Mouse (Mus musculus) liver, embryonic 14.5 days (tissue): ENCODE results near the gene Tmem151a. TPM values are rescaled to one million over a fixed set of nuclear protein-coding genes. Genes with fewer than 3 reads are reported as not detected.
A peak's percentile ranks its signal among the peaks of the same experiment; 100 is the strongest.

ENCODE experiments used
- ATAC-seq: fragments of 200-750 bp; cut with Nextera tagmentation; 2 replicates; pipeline ENCODE4 v1.8.0; 2017; ENCODE audit warnings: moderate number of reproducible peaks, mild to moderate bottlenecking, moderate library complexity; ENCODE audit not compliant: insufficient read depth
- DNase-seq, 3 experiments: peaks; one replicate each; pipeline ENCODE4 v3.0.0-alpha.2; 2012 to 2013; ENCODE audit warnings: low read depth in 3 of 3, low spot score in 3 of 3
- H3K27ac ChIP-seq: fragments of 300-500 bp; sonication (generic); 2 replicates; pipeline ENCODE4 v1.5.1; 2014; ENCODE audit warnings: moderate library complexity, mild to moderate bottlenecking, control low read depth, inconsistent platforms
- H3K27me3 ChIP-seq: fragments of 300-500 bp; sonication (generic); 2 replicates; pipeline ENCODE4 v1.6.1; 2014; ENCODE audit warnings: mild to moderate bottlenecking, low read length, moderate library complexity; ENCODE audit not compliant: control insufficient read depth, insufficient read depth
- H3K36me3 ChIP-seq: fragments of 300-500 bp; sonication (generic); replicated peaks from 2 replicates; pipeline ENCODE4 v1.6.1; 2014; ENCODE audit warnings: low read depth; ENCODE audit not compliant: control insufficient read depth, insufficient read depth
- H3K4me1 ChIP-seq, 2 experiments: fragments of 200-500 bp in 1 of 2; fragments of 300-500 bp in 1 of 2; sonication (generic) in 1 of 2; replicated peaks; 2 replicates each; pipeline ENCODE4 v1.6.1; 2012 to 2014; ENCODE audit warnings: antibody characterized with exemption in 1 of 2, inconsistent platforms in 1 of 2, low read length in 1 of 2; ENCODE audit not compliant: control insufficient read depth in 2 of 2, insufficient read depth in 2 of 2
- H3K4me2 ChIP-seq: fragments of 300-500 bp; sonication (generic); 2 replicates; pipeline ENCODE4 v1.6.1; 2014; ENCODE audit warnings: low read depth, mild to moderate bottlenecking, control low read depth, moderate library complexity
- H3K4me3 ChIP-seq, 2 experiments: fragments of 200-500 bp in 1 of 2; fragments of 300-500 bp in 1 of 2; sonication (generic) in 1 of 2; 2 replicates each; pipeline ENCODE4 v1.5.1; 2012 to 2014; ENCODE audit warnings: low read depth in 2 of 2, low read length in 2 of 2, mild to moderate bottlenecking in 2 of 2, control low read depth in 1 of 2, inconsistent platforms in 1 of 2, moderate library complexity in 1 of 2; ENCODE audit not compliant: insufficient read depth in 1 of 2
- H3K9ac ChIP-seq: fragments of 300-500 bp; sonication (generic); replicated peaks from 2 replicates; pipeline ENCODE4 v1.6.1; 2014; ENCODE audit warnings: mild to moderate bottlenecking, control low read depth, moderate library complexity
- H3K9me3 ChIP-seq: fragments of 300-500 bp; sonication (generic); 2 replicates; pipeline ENCODE4 v1.6.1; 2016; ENCODE audit warnings: low read length, mixed read lengths; ENCODE audit not compliant: control insufficient read depth
- CTCF ChIP-seq: IDR thresholded peaks from 2 replicates; pipeline ENCODE4 v1.5.1; 2016; ENCODE audit warnings: antibody characterized with exemption, low read depth, control low read depth
- EP300 ChIP-seq: IDR thresholded peaks from 2 replicates; pipeline ENCODE4 v1.6.1; 2016; ENCODE audit warnings: antibody characterized with exemption, low read depth
- WGBS: fragments of 180-500 bp; shearing (Covaris S2); extraction: QIAGEN DNeasy Blood & Tissue Kit; methylation state at CpG from one replicate; pipeline ENCODE4 v1.1.7; 2014; ENCODE audit not compliant: insufficient replicate concordance; 5-methylcytosine and 5-hydroxymethylcytosine counted together
- polyA plus RNA-seq, 2 experiments: library from polyadenylated mRNA; depleted of rRNA in 1 of 2; stranded (reverse) in 1 of 2; unstranded in 1 of 2; fragments of >200 nt; fragmentation: Nextera tagmentation in 1 of 2; extraction: Ambion mirVana in 1 of 2; gene quantifications; 2 replicates each; pipeline versions ENCODE4 v1.2.1 to v1.2.3; 2012 to 2014

The Tmem151a gene
- polyA plus RNA-seq, 2 experiments = 0.18 to 0.25 TPM

DNA sequence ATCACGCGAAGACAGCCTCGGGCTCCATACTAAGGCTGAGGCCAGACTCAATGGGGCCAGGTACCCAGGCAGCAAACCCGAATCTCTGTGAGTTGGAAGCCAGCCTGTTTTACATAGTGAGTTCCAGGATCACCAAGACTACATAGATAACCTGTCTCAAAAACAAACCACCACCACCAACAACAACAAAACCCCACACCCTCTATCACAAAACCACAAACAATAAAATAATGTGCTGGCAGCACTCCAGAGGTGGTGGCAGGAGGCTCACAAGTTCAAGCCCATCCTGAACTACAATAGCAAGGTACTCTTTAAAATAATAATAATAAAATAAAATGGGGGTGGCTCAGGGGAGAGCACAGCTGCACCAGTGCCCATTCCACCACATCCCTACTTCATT, 48.8 kb downstream of the Tmem151a start:
- H3K36me3 ChIP-seq = no peaks in the 10 kb centered on the region
- ATAC-seq = no peak
- no peak overlapping the region for H3K4me3 ChIP-seq
- no peak overlapping the region for H3K27ac ChIP-seq
- no peak for TF ChIP-seq EP300
- TF ChIP-seq CTCF = no peak
- H3K4me2 ChIP-seq = no peak overlapping the region
- no peaks in the 10 kb centered on the region for H3K9me3 ChIP-seq
- H3K27me3 ChIP-seq = no peaks in the 10 kb centered on the region
- no peak for DNase-seq
- WGBS = 68% methylated on average over 4 of the region's 4 CpGs
- H3K4me1 ChIP-seq = peaks cover 12 to 14% of the 10 kb centered on the region in 2 experiments
- no peak overlapping the region for H3K9ac ChIP-seq

DNA sequence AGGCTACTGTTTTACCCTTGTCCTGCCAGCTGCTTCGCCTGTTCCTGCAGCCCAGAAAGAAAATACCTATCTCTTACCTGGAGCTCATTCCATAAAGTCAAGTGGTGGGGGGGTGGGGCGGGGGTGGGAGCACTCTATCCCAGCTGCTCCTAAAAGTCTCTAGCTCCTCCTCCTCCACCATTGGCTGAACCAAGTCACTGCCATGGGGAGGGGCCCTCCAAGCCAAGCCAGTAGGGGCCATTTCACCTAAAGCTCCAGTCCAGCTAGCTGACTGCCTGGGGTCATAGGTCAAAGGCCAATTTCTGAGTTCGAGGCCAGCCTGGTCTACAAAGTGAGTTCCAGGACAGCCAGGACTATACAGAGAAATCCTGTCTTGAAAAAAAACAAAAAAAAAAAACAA, 52.6 kb downstream of the Tmem151a start:
- 69% methylated on average over 3 of the region's 3 CpGs for WGBS
- no peak for TF ChIP-seq CTCF
- no peak for TF ChIP-seq EP300
- no peaks in the 10 kb centered on the region for H3K9me3 ChIP-seq
- H3K36me3 ChIP-seq = no peaks in the 10 kb centered on the region
- H3K9ac ChIP-seq = no peak overlapping the region
- H3K4me3 ChIP-seq = no peak overlapping the region
- H3K4me1 ChIP-seq = no peaks in the 10 kb centered on the region; a peak in 1 of 4 replicates
- H3K27me3 ChIP-seq = no peaks in the 10 kb centered on the region
- no peak for ATAC-seq
- H3K4me2 ChIP-seq = no peak overlapping the region
- no peak for DNase-seq
- no peak overlapping the region for H3K27ac ChIP-seq

DNA sequence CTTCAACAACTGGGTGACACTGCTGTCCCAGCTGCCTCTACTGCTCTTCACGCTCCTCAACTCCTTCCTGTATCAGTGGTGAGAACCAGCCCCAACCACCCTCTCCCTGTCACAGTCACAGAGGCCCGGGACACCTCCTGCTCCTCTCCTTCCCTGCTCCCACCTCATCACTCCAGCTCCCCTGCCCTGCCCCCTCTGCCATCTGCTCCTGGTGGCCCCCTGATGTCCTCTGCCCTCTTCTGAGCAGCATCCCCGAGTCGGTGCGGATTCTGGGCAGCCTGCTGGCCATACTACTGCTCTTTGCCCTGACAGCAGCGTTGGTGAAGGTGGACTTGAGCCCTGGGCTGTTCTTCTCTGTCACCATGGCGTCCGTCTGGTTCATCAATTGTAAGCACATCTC, 59.2 kb downstream of the Tmem151a start:
- Histone ChIP-seq H3K4me3 (no peak overlapping the region), H3K4me1 (peaks cover 0 to 3% of the 10 kb centered on the region in 2 experiments; a peak in 1 of 4 replicates), H3K9me3 (no peaks in the 10 kb centered on the region), H3K4me2 (no peak overlapping the region), H3K9ac (no peak overlapping the region), H3K27me3 (no peaks in the 10 kb centered on the region), H3K27ac (no peak overlapping the region), H3K36me3 (no peaks in the 10 kb centered on the region)
- TF ChIP-seq CTCF = no peak
- TF ChIP-seq EP300 = no peak
- DNase-seq (no peak), ATAC-seq (no peak)
- 71% methylated on average over 8 of the region's 8 CpGs for WGBS

DNA sequence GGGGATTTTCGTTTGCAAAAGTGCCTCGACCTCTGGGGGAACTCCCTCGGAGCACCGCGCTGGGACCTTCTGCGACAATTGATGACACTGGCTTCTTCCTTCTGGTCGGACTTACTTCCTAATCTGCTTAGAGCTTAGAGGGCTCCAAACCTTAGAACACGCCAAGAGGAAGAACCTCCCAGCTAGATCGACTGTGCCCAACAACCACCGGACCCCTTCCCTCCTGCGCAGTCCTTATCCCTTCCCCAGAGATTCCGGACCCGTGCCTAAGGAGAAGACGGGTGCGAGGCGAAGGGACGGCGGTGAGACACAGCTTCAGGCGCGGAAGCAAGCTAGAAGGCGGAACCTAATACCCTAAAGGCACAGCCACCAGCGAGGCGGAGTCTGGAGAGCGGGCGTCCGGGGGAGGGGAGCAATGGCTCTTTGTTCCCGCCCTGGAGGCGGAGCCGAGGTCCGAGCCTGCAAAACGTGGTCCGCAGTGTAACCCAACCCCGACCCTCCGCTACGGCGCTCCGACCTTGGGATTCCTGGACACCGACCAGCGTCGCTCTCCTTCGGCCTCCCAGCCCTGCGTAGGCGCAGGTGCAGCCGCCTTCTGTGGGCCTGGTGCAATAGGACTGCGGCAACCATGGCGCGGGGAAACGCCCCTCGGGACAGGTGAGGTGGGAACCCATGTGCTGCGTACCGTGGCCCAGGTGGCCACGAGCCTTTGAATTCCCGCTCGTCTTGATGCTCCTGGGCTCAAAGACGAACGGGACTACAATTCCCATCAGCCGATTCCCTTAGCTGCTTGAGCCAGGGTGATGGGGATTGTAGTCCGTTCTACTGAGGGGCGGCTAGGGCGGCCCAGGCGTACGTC, 61.5 kb downstream of the Tmem151a start, which contains the start of gene Slc29a2:
Slc29a2 (plus strand) TSS at position 240 of the 859 bp plus-strand sequence.
- Histone ChIP-seq H3K4me1 (peaks cover 0 to 3% of the 10 kb centered on the region in 2 experiments; a peak in 1 of 4 replicates), H3K9me3 (no peaks in the 10 kb centered on the region), H3K27me3 (no peaks in the 10 kb centered on the region), H3K4me2 (peak within 1 kb of the TSS; percentile 96), H3K9ac (peak within 1 kb of the TSS; percentile 58), H3K36me3 (no peaks in the 10 kb centered on the region), H3K27ac (no peak within 1 kb of the TSS; the same call in 1 of the 2 replicates), H3K4me3 (peak within 1 kb of the TSS; percentile 59 to 72)
- peak; percentile 68 to 70 (median 70) for DNase-seq
- no peak for TF ChIP-seq CTCF
- no peak for TF ChIP-seq EP300
- WGBS = under 1% methylated on average over 62 of the region's 62 CpGs
- ATAC-seq = peak; percentile 88

DNA sequence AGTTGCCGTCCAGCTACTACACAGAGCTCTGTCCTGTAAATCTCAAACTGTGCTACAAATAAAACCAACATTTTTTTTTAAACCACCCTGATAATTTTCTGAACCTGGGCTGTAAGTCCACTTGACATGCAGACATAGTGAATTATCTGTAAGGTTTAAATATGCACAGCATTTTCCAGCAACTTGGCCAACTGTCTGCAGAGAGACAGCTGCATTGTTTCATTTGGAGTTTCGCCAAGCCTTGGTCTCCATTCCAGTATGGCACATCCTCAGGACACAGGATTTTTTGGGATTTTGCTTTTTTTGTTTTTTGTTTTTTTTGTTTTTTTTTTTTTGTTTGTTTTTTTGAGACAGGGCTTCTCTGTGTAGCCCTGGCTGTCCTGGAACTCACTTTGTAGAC, 63.9 kb downstream of the Tmem151a start:
- no peak for TF ChIP-seq CTCF
- TF ChIP-seq EP300 = no peak
- Histone ChIP-seq H3K27ac (no peak overlapping the region), H3K9ac (no peak overlapping the region), H3K9me3 (no peaks in the 10 kb centered on the region), H3K36me3 (no peaks in the 10 kb centered on the region), H3K4me2 (no peak overlapping the region), H3K4me1 (peaks cover 0 to 3% of the 10 kb centered on the region in 2 experiments; a peak in 1 of 4 replicates), H3K4me3 (no peak overlapping the region), H3K27me3 (no peaks in the 10 kb centered on the region)
- no peak for ATAC-seq
- 77% methylated on average over 2 of the region's 2 CpGs for WGBS
- no peak for DNase-seq

Other genes starting within 250 kb of the Tmem151a start
- gene Ccs, start 246.2 kb downstream of the Tmem151a start, polyA plus RNA-seq (2012; rRNA removed) = 24.0 and 38.1 TPM in 2 replicates
- 35.4 and 41.2 TPM in 2 replicates for gene Ccs, start 246.2 kb downstream of the Tmem151a start, polyA plus RNA-seq (2014; fragmentation: Nextera tagmentation; extraction: Ambion mirVana)
- gene Ccdc87, start 246.2 kb downstream of the Tmem151a start, polyA plus RNA-seq (2012; rRNA removed) = 0.01 and 0.02 TPM in 2 replicates
- gene Ccdc87, start 246.2 kb downstream of the Tmem151a start, polyA plus RNA-seq (2014; fragmentation: Nextera tagmentation; extraction: Ambion mirVana) = not detected in 2 replicates
- gene Ctsf, start 230.4 kb downstream of the Tmem151a start, polyA plus RNA-seq (2012; rRNA removed) = 18.5 and 20.8 TPM in 2 replicates
- 30.6 and 32.8 TPM in 2 replicates for gene Ctsf, start 230.4 kb downstream of the Tmem151a start, polyA plus RNA-seq (2014; fragmentation: Nextera tagmentation; extraction: Ambion mirVana)
- 0.18 and 0.33 TPM in 2 replicates for gene Actn3, start 207.6 kb downstream of the Tmem151a start, polyA plus RNA-seq (2012; rRNA removed)
- 0.28 TPM in 2 replicates for gene Actn3, start 207.6 kb downstream of the Tmem151a start, polyA plus RNA-seq (2014; fragmentation: Nextera tagmentation; extraction: Ambion mirVana)
- gene Zdhhc24, start 206.9 kb downstream of the Tmem151a start, polyA plus RNA-seq (2012; rRNA removed) = 16.5 and 17.2 TPM in 2 replicates
- gene Zdhhc24, start 206.9 kb downstream of the Tmem151a start, polyA plus RNA-seq (2014; fragmentation: Nextera tagmentation; extraction: Ambion mirVana) = 6.8 and 6.9 TPM in 2 replicates
- gene Bbs1, start 178.9 kb downstream of the Tmem151a start, polyA plus RNA-seq (2012; rRNA removed) = 1.2 TPM in 2 replicates
- gene Bbs1, start 178.9 kb downstream of the Tmem151a start, polyA plus RNA-seq (2014; fragmentation: Nextera tagmentation; extraction: Ambion mirVana) = 0.27 and 0.82 TPM in 2 replicates
- 22.4 and 28.0 TPM in 2 replicates for gene Dpp3, start 157.2 kb downstream of the Tmem151a start, polyA plus RNA-seq (2012; rRNA removed)
- 37.0 and 39.9 TPM in 2 replicates for gene Dpp3, start 157.2 kb downstream of the Tmem151a start, polyA plus RNA-seq (2014; fragmentation: Nextera tagmentation; extraction: Ambion mirVana)
- 0.03 and 0.06 TPM in 2 replicates for gene Peli3, start 142.4 kb downstream of the Tmem151a start, polyA plus RNA-seq (2012; rRNA removed)
- gene Peli3, start 142.4 kb downstream of the Tmem151a start, polyA plus RNA-seq (2014; fragmentation: Nextera tagmentation; extraction: Ambion mirVana) = 0.24 TPM in 1 of 2 replicates, not detected in the other
- 17.8 and 31.8 TPM in 2 replicates for gene Mrpl11, start 123.4 kb downstream of the Tmem151a start, polyA plus RNA-seq (2012; rRNA removed)
- 64.7 and 66.2 TPM in 2 replicates for gene Mrpl11, start 123.4 kb downstream of the Tmem151a start, polyA plus RNA-seq (2014; fragmentation: Nextera tagmentation; extraction: Ambion mirVana)
- 0.11 and 0.12 TPM in 2 replicates for gene Npas4, start 95.2 kb downstream of the Tmem151a start, polyA plus RNA-seq (2012; rRNA removed)
- gene Npas4, start 95.2 kb downstream of the Tmem151a start, polyA plus RNA-seq (2014; fragmentation: Nextera tagmentation; extraction: Ambion mirVana) = not detected in 2 replicates
- 2.5 and 3.8 TPM in 2 replicates for gene Slc29a2, start 61.7 kb downstream of the Tmem151a start, polyA plus RNA-seq (2012; rRNA removed)
- 0.76 and 0.96 TPM in 2 replicates for gene Slc29a2, start 61.7 kb downstream of the Tmem151a start, polyA plus RNA-seq (2014; fragmentation: Nextera tagmentation; extraction: Ambion mirVana)
- 3.4 and 4.2 TPM in 2 replicates for gene B4gat1, start 46.7 kb downstream of the Tmem151a start, polyA plus RNA-seq (2012; rRNA removed)
- gene B4gat1, start 46.7 kb downstream of the Tmem151a start, polyA plus RNA-seq (2014; fragmentation: Nextera tagmentation; extraction: Ambion mirVana) = 6.5 TPM in 2 replicates
- gene AC124502.3, start 46.6 kb downstream of the Tmem151a start, polyA plus RNA-seq (2012; rRNA removed) = 0.19 and 0.29 TPM in 2 replicates
- gene AC124502.3, start 46.6 kb downstream of the Tmem151a start, polyA plus RNA-seq (2014; fragmentation: Nextera tagmentation; extraction: Ambion mirVana) = 0.13 and 0.59 TPM in 2 replicates
- gene Brms1, start 44.2 kb downstream of the Tmem151a start, polyA plus RNA-seq (2012; rRNA removed) = 17.3 and 19.9 TPM in 2 replicates
- gene Brms1, start 44.2 kb downstream of the Tmem151a start, polyA plus RNA-seq (2014; fragmentation: Nextera tagmentation; extraction: Ambion mirVana) = 24.5 and 26.4 TPM in 2 replicates
- 0.42 and 0.54 TPM in 2 replicates for gene Rin1, start 35.0 kb downstream of the Tmem151a start, polyA plus RNA-seq (2012; rRNA removed)
- gene Rin1, start 35.0 kb downstream of the Tmem151a start, polyA plus RNA-seq (2014; fragmentation: Nextera tagmentation; extraction: Ambion mirVana) = 0.13 and 0.28 TPM in 2 replicates
- gene Cd248, start 17.5 kb downstream of the Tmem151a start, polyA plus RNA-seq (2012; rRNA removed) = 1.7 and 2.0 TPM in 2 replicates
- 2.8 and 3.4 TPM in 2 replicates for gene Cd248, start 17.5 kb downstream of the Tmem151a start, polyA plus RNA-seq (2014; fragmentation: Nextera tagmentation; extraction: Ambion mirVana)
- 34.7 and 37.0 TPM in 2 replicates for gene Yif1a, start 3.0 kb upstream of the Tmem151a start, polyA plus RNA-seq (2012; rRNA removed)
- 58.6 and 60.0 TPM in 2 replicates for gene Yif1a, start 3.0 kb upstream of the Tmem151a start, polyA plus RNA-seq (2014; fragmentation: Nextera tagmentation; extraction: Ambion mirVana)
- gene Cnih2, start 13.0 kb upstream of the Tmem151a start, polyA plus RNA-seq (2012; rRNA removed) = 0.63 and 1.0 TPM in 2 replicates
- gene Cnih2, start 13.0 kb upstream of the Tmem151a start, polyA plus RNA-seq (2014; fragmentation: Nextera tagmentation; extraction: Ambion mirVana) = 0.50 and 0.73 TPM in 2 replicates
- 50.6 and 58.8 TPM in 2 replicates for gene Rab1b, start 21.5 kb upstream of the Tmem151a start, polyA plus RNA-seq (2012; rRNA removed)
- 76.2 and 84.8 TPM in 2 replicates for gene Rab1b, start 21.5 kb upstream of the Tmem151a start, polyA plus RNA-seq (2014; fragmentation: Nextera tagmentation; extraction: Ambion mirVana)
- gene Klc2, start 33.0 kb upstream of the Tmem151a start, polyA plus RNA-seq (2012; rRNA removed) = 2.3 and 3.5 TPM in 2 replicates
- gene Klc2, start 33.0 kb upstream of the Tmem151a start, polyA plus RNA-seq (2014; fragmentation: Nextera tagmentation; extraction: Ambion mirVana) = 1.3 and 1.6 TPM in 2 replicates
- gene Pacs1, start 187.6 kb upstream of the Tmem151a start, polyA plus RNA-seq (2012; rRNA removed) = 8.3 and 10.5 TPM in 2 replicates
- 8.2 and 9.9 TPM in 2 replicates for gene Pacs1, start 187.6 kb upstream of the Tmem151a start, polyA plus RNA-seq (2014; fragmentation: Nextera tagmentation; extraction: Ambion mirVana)
- gene Sf3b2, start 209.9 kb upstream of the Tmem151a start, polyA plus RNA-seq (2012; rRNA removed) = 45.0 and 52.5 TPM in 2 replicates
- gene Sf3b2, start 209.9 kb upstream of the Tmem151a start, polyA plus RNA-seq (2014; fragmentation: Nextera tagmentation; extraction: Ambion mirVana) = 98.4 and 116 TPM in 2 replicates
- gene Gal3st3, start 212.8 kb upstream of the Tmem151a start, polyA plus RNA-seq (2012; rRNA removed) = 0.03 and 0.08 TPM in 2 replicates
- 0.04 TPM in 1 of 2 replicates, not detected in the other for gene Gal3st3, start 212.8 kb upstream of the Tmem151a start, polyA plus RNA-seq (2014; fragmentation: Nextera tagmentation; extraction: Ambion mirVana)